Mouse (Mus musculus): ENCODE measurements around the gene Pitpnm1. TPM values are rescaled to one million over a fixed set of nuclear protein-coding genes. Genes with fewer than 3 reads are reported as not detected.
A peak's percentile ranks its signal among the peaks of the same experiment; 100 is the strongest.
"Not testable (repeated sequence)": the region's sequence is repeated elsewhere in the genome, so short reads cannot be mapped to it uniquely, and the experiment has no call there.

The Pitpnm1 gene
- polyA plus RNA-seq, 1 experiment = 14.5 TPM

GRCm38 (mm10) chr19:4120496-4120895, 20.7 kb downstream of the Pitpnm1 start:
- H3K4me3 ChIP-seq (ENCODE audit: insufficient read depth, low read length) = no peak overlapping the region
- H3K4me1 ChIP-seq (ENCODE audit: control insufficient read depth, insufficient read depth, low read length) = no peaks in the 10 kb centered on the region
- no peak overlapping the region for H3K27ac ChIP-seq (ENCODE audit: insufficient read depth, low read length)
- TF ChIP-seq POLR2A (IDR thresholded peaks at IDR 0.05; ENCODE audit: low read depth, low read length) (no peak), CTCF (IDR thresholded peaks at IDR 0.05; ENCODE audit: borderline replicate concordance, insufficient read depth, low read length) (no peak)

- Histone ChIP-seq H3K4me3 (ENCODE audit: insufficient read depth, low read length) (peak overlapping the region; percentile 41), H3K4me1 (ENCODE audit: control insufficient read depth, insufficient read depth, low read length) (no peaks in the 10 kb centered on the region), H3K27ac (ENCODE audit: insufficient read depth, low read length) (peak overlapping the region; percentile 57)
- TF ChIP-seq POLR2A (IDR thresholded peaks at IDR 0.05; ENCODE audit: low read depth, low read length) (peak; percentile 83), CTCF (IDR thresholded peaks at IDR 0.05; ENCODE audit: borderline replicate concordance, insufficient read depth, low read length) (no peak)
Measured at GRCm38 (mm10) chr19:4121097-4121805, 21.5 kb downstream of the Pitpnm1 start.

GRCm38 (mm10) chr19:4121896-4122295, 22.1 kb downstream of the Pitpnm1 start:
- H3K27ac ChIP-seq (ENCODE audit: insufficient read depth, low read length); H3K4me1 ChIP-seq (ENCODE audit: control insufficient read depth, insufficient read depth, low read length); H3K4me3 ChIP-seq (ENCODE audit: insufficient read depth, low read length): not testable (repeated sequence)

GRCm38 (mm10) chr19:4122411-4123370, 22.9 kb downstream of the Pitpnm1 start:
- H3K4me1 ChIP-seq (ENCODE audit: control insufficient read depth, insufficient read depth, low read length) = no peaks in the 10 kb centered on the region
- TF ChIP-seq POLR2A (IDR thresholded peaks at IDR 0.05; ENCODE audit: low read depth, low read length) = no peak
- no peak for TF ChIP-seq CTCF (IDR thresholded peaks at IDR 0.05; ENCODE audit: borderline replicate concordance, insufficient read depth, low read length)
- H3K27ac ChIP-seq (ENCODE audit: insufficient read depth, low read length) = peak overlapping the region; percentile 16; the same call in 1 of the 2 replicates
- H3K4me3 ChIP-seq (ENCODE audit: insufficient read depth, low read length) = no peak overlapping the region

DNA sequence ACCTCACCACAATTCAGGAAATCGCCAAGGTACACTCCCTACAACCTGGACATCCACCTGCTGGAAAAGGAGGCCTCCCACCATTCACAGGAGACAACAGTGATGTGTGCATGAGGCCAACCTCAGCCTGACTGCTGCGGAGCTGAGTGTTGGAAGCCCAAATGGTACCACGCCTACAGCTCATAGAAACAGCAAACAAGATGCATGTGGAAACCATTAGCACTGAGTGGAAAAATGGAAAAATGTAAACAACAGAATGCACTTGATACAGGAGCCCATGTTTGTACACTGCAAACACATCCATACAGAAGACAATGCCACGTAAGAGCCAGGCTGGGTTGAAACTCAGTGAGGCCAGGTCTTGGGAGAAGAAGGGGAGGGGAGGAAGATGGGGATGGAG, 24.6 kb downstream of the Pitpnm1 start:
- Histone ChIP-seq H3K4me3 (ENCODE audit: insufficient read depth, low read length) (no peak overlapping the region), H3K27ac (ENCODE audit: insufficient read depth, low read length) (no peak overlapping the region), H3K4me1 (ENCODE audit: control insufficient read depth, insufficient read depth, low read length) (no peaks in the 10 kb centered on the region)
- TF ChIP-seq POLR2A (IDR thresholded peaks at IDR 0.05; ENCODE audit: low read depth, low read length) (no peak), CTCF (IDR thresholded peaks at IDR 0.05; ENCODE audit: borderline replicate concordance, insufficient read depth, low read length) (no peak)

DNA sequence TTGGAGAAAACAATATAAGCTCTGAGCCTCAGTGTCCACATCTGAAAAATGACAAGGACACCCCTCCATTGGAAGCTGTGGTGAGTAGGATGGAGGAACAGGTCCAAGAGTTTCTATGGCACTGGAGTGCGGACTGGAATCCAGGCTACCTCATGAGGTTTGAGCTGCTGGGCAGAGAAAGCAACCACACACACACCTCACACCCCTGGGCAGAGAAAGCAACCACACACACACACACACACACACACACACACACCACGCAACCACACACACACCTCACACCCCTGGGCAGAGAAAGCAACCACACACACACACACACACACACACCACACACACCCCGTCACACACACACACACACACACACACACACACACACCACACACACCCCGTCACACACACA, 25.5 kb downstream of the Pitpnm1 start:
- Histone ChIP-seq H3K27ac (ENCODE audit: insufficient read depth, low read length) (0 out of 2 replicates have a peak overlapping the region, but pooled peaks have one; percentile 29), H3K4me3 (ENCODE audit: insufficient read depth, low read length) (peak overlapping the region; percentile 35; the same call in 1 of the 2 replicates)
- not testable (repeated sequence) for H3K4me1 ChIP-seq (ENCODE audit: control insufficient read depth, insufficient read depth, low read length)

DNA sequence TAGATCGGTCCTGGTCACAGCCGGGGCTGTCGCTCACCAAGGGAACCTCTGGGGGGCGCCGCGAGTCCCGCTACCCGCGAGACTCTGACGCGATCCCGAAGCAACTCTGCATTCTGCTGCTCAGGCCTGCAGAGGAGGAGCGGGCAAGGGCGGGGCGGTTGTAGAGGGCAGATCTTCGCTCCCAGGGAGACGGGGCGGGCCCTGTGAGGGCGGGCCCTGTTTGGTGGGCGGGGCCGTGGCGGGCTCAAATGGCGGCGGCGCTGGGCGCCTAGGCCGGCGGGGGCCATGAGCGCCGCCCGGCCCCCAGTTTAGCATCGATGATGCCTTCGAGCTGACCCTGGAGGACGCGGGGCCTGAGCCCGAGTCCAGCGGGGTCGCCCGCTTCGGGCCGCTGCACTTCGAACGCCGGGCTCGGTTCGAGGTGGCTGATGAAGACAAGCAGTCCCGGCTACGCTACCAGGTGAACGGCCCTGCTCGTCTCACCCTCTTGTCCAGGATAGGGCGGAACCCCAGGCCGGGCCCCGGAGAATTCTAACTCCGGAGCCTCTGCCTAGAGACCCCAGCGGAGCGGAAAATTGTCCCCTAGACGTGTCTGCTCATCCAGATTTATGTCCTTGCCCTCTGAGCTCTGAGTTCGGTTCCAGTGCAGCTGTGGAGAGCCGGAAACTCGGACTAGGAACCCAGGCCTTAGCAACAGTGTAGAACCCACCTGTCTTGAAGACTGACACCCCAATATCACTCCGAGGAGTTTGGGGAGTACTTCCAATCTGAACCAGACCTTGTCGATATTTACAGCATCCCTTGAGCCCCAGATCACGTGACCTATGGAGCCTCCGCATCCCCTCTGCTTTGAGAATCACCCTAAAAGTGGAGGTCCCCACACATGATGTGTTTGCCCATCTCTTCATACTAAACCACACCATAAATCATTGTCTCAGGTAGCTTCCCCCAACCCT, 26.2 kb downstream of the Pitpnm1 start, which contains the start of gene Aip:
TSS of gene Aip (minus strand) at position 118 of the 956 bp plus-strand sequence.
- Histone ChIP-seq H3K4me3 (ENCODE audit: insufficient read depth, low read length) (peak within 1 kb of the TSS; percentile 96), H3K27ac (ENCODE audit: insufficient read depth, low read length) (peak within 1 kb of the TSS; percentile 29; the same call in 1 of the 2 replicates), H3K4me1 (ENCODE audit: control insufficient read depth, insufficient read depth, low read length) (peaks cover 3% of the 10 kb centered on the region; the same call in 1 of the 2 replicates)
- TF ChIP-seq CTCF (IDR thresholded peaks at IDR 0.05; ENCODE audit: borderline replicate concordance, insufficient read depth, low read length) (peak; percentile 42; the same call in 1 of the 2 replicates), POLR2A (IDR thresholded peaks at IDR 0.05; ENCODE audit: low read depth, low read length) (peak; percentile 84)

DNA sequence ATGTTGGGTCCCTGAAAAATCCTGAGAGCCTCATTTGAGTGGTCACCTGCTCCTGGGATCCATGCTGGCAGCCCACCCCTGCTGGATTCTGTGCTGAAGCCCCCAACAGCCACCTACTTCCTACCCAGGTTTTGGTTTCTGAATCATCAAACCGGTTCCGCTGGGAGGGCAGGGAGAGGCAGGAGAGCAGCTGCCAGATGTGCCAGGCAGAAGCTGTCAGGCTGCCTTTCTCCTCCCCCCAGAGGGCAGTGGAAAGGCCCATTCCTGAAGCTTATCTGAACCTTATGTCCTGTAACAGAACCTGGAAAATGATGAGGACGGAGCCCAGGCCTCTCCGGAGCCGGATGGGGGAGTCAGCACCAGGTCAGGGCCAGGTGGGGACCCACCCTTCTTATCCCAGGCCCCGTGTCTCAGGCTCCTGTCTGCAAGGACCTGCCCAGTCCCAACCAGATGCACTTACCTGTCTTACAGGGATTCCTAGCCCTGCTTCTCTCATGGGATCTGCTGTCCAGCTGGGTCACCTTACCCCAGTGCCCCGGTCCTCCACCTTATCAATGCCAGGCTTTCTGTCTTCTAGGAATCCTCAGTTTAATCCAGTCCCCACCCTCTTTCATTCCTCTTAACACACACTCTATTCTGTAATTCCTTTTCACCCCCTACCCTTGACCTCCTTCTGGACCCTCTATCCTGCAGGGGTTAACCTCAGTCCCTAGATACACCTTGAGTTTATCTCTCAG, 27.1 kb downstream of the Pitpnm1 start:
- H3K27ac ChIP-seq (ENCODE audit: insufficient read depth, low read length) = peak overlapping the region; percentile 5; the same call in 1 of the 2 replicates
- TF ChIP-seq CTCF (IDR thresholded peaks at IDR 0.05; ENCODE audit: borderline replicate concordance, insufficient read depth, low read length) = no peak
- TF ChIP-seq POLR2A (IDR thresholded peaks at IDR 0.05; ENCODE audit: low read depth, low read length) = no peak
- H3K4me3 ChIP-seq (ENCODE audit: insufficient read depth, low read length) = peak overlapping the region; percentile 96
- H3K4me1 ChIP-seq (ENCODE audit: control insufficient read depth, insufficient read depth, low read length) = peaks cover 3% of the 10 kb centered on the region; the same call in 1 of the 2 replicates
